Comparison of ENCODE assay signal across 25 mouse cellular contexts in the genomic region with DNA sequence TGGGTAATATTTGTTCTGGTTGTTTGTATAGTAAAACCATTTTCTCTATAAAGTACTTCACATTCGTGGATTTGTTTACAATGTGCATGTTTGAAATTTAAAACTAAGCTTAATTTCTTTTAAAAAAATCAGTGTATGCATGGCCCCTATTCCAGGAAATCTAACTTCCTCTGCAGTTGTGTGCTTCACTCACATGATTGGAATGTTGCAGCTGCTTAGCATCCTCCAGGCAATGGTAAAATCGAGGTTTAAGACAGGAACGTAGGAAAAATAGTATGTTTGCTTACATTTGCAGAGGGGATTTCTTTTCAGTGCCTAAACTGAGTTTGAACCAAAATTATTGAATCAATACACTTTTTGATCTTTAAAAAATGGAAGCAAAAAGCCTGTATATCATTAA.
"Had no signal": no experiment of that assay in that cellular context is flagged by ENCODE, and none has a peak within 500 bp of the region (broad histone marks: within the 10 kb centered on the region; RNA-seq: fewer than 3 reads in every experiment).

No protein-coding gene starts in this region.

- H3K4me2 ChIP-seq: heart, embryonic 12.5 days; hindbrain, embryonic 12.5 days; hindbrain, embryonic 14.5 days; intestine, embryonic 15.5 days; limb, embryonic 12.5 days; limb, embryonic 15.5 days; liver, embryonic 12.5 days had no signal

- H3K9me3 ChIP-seq: heart, embryonic 10.5 days; hindbrain, embryonic 10.5 days; hindbrain, embryonic 12.5 days; intestine, embryonic 15.5 days; limb, embryonic 12.5 days; limb, embryonic 15.5 days; liver, embryonic 12.5 days had no signal

- H3K27ac ChIP-seq: heart, embryonic 10.5 days; hindbrain, embryonic 10.5 days; hindbrain, embryonic 12.5 days; hindbrain, embryonic 14.5 days; intestine, embryonic 15.5 days; layer of hippocampus, adult 2 months; limb, embryonic 12.5 days; limb, embryonic 15.5 days; liver, embryonic 12.5 days; liver, embryonic 14.5 days had no signal

- H3K27me3 ChIP-seq: heart, embryonic 12.5 days; hindbrain, embryonic 12.5 days; intestine, embryonic 15.5 days; limb, embryonic 12.5 days; limb, embryonic 15.5 days; liver, embryonic 12.5 days had no signal

- ATAC-seq: hindbrain, embryonic 16.5 days; inflammation-experienced regulatory T-cells, adult 6 months; intestine, embryonic 15.5 days; intestine, postnatal 0 days; liver, embryonic 12.5 days had no signal

- H3K4me3 ChIP-seq: heart, embryonic 10.5 days; heart, embryonic 12.5 days; hindbrain, embryonic 10.5 days; hindbrain, embryonic 12.5 days; intestine, embryonic 15.5 days; layer of hippocampus, adult 2 months; limb, embryonic 12.5 days; limb, embryonic 15.5 days; liver, embryonic 12.5 days had no signal

- H3K4me1 ChIP-seq: heart, embryonic 10.5 days; heart, embryonic 12.5 days; hindbrain, embryonic 10.5 days; hindbrain, embryonic 12.5 days; intestine, embryonic 15.5 days; liver, embryonic 12.5 days had no signal

- H3K9ac ChIP-seq: heart, embryonic 12.5 days; hindbrain, embryonic 12.5 days; hindbrain, embryonic 14.5 days; intestine, embryonic 15.5 days; limb, embryonic 12.5 days; limb, embryonic 15.5 days; liver, embryonic 12.5 days; liver, embryonic 14.5 days had no signal

- DNase-seq: gastrocnemius, postnatal 14 days; heart, adult 18-20 months; heart, postnatal 10 days; heart, postnatal 4 days; kidney, adult 18-20 months; kidney, adult 8-10 months; kidney, postnatal 14 days; kidney, postnatal 36 days; layer of hippocampus, adult 9-11 months; layer of hippocampus, postnatal 36 days; left cerebral cortex, postnatal 4 days had no signal
